Mouse (Mus musculus) stomach, postnatal 0 days (tissue): ENCODE results near the gene Olfr157.

ENCODE experiments used
- CTCF ChIP-seq: IDR thresholded peaks from 2 replicates; pipeline ENCODE4 v1.5.1; 2016; ENCODE audit warnings: antibody characterized with exemption, low read depth, mild to moderate bottlenecking, moderate library complexity
- EP300 ChIP-seq: optimal IDR thresholded peaks from 2 replicates; pipeline ENCODE3; 2016; ENCODE audit warnings: antibody characterized with exemption

- TF ChIP-seq CTCF (no peak), EP300 (no peak)
These were observed 34.5 kb upstream of the Olfr157 start for GRCm38 (mm10) chr4:43874501-43874900.
